Mouse (Mus musculus): ENCODE data around the gene Pappa2.

Pappa2 gene

GRCm38 (mm10) chr1:158669971-158670592 lies 310.2 kb downstream of the Pappa2 start:
- in situ Hi-C loops (cut with MboI; ENCODE audit: unreplicated experiment in 2 of 2) = loop anchor here (5.0 to 25.0 kb wide), 7 partner anchors 287 to 1933 kb away; partner anchors contain the start of gene Mrps14 (in 1 of the 2)

DNA sequence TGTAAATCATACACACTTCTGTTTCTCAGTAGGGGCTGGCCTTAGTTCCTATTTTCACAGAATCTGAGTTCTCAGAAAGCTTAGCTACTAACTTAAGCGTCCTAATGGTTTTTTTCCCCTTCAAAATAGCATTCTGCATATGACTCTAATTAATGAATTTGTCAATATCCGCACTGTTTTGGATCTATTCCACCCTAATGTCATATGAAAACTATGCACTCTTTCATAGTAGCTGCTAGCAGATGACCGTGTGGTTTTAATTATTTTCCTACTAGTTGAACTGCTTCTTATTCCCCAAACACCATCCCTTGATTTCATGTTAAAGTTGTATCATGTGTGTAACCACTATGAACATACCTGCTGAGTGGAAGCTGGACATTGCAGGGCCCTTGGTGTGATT lies 314.3 kb downstream of the Pappa2 start:
- in situ Hi-C loops (cut with MboI; ENCODE audit: unreplicated experiment in 2 of 2) = loop anchor here (25.0 kb wide), 3 partner anchors 1521 to 1929 kb away; partner anchors contain the start of gene Mrps14 (in 1 of the 2)
